Mouse (Mus musculus) forelimb bud, embryonic 11.5 days (tissue): ENCODE results near the gene Olfr177.

ENCODE experiments used
- DNase-seq: peaks from one replicate; pipeline ENCODE4 v3.0.0-alpha.2; 2012; ENCODE audit warnings: low read depth, low spot score

Olfr177 gene

GRCm38 (mm10) chr16:58874668-58875067 lies at the start of gene Olfr177:
TSS of gene Olfr177 (minus strand) at chr16:58874768.
- DNase-seq, result no peak

- DNase-seq, result no peak
These were observed 17.4 kb upstream of the Olfr177 start, which contains the start of gene Olfr178 for GRCm38 (mm10) chr16:58891963-58892362. TSS of gene Olfr178 (minus strand) at chr16:58892063.

DNA sequence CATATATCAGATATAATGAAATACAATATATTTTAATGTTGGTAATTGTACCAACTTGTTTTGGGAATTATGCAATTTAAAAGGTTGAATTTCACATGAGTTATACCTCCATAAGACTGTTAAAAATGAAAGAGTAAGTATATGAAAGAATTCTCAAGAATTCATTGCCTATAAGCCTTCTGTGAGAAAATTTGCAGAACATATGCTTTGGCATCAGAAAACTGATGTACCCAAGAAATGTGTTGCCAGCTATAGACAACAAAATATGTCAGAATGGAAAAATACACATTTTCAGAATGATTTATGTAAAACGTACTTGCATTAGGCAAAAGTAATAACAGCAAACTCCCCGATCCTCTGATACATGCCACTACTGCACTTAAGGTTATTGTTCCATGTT lies 9.8 kb upstream of the Olfr177 start:
- DNase-seq, result no peak

- no peak for DNase-seq
These were observed 13.1 kb downstream of the Olfr177 start for GRCm38 (mm10) chr16:58861479-58861878.

DNA sequence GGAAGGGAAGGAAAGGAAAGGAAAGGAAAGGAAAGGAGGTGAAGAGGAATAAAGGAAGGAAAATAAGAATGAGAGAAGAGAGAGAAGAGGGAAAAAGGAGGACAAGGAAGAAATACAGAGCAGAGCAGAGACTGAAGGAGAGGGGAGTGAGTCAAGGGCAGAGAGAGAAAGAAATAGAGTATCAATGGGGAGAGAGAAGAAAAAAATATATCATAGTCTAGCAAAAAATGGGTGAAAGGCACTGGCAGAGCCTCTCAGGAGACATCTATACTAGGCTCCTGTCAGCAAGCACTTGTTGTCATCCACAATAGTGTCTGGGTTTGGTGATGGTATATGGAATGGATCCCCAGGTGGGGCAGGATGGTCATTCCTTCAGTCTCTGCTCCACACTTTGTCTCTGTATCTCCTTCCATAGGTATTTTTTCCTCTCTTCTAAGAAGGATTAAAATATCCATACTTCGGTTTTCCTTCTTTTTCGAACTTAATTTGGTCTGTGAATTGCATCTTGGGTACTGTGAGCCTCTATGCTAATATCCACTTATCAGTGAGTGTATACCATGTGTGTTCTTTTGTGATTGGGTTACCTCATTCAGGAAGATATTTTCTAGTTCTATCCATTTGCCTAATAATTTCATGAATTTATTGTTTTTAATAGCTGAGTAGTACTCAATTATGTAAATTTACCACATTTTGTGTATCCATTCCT lies 14.4 kb downstream of the Olfr177 start:
- DNase-seq, result no peak

- DNase-seq, result no peak
These were observed 47.7 kb downstream of the Olfr177 start, which contains the start of gene Olfr175-ps1 for GRCm38 (mm10) chr16:58826732-58827319. TSS of gene Olfr175-ps1 (minus strand) at chr16:58826782.
